Mouse (Mus musculus) fibroblast of lung, adult 2 months (primary cell): ENCODE measurements around the gene Pde7b.

ENCODE experiments used
- DNase-seq: peaks from one replicate; pipeline ENCODE4 v3.0.0-alpha.2; 2011; ENCODE audit warnings: low read depth

The Pde7b gene

DNA sequence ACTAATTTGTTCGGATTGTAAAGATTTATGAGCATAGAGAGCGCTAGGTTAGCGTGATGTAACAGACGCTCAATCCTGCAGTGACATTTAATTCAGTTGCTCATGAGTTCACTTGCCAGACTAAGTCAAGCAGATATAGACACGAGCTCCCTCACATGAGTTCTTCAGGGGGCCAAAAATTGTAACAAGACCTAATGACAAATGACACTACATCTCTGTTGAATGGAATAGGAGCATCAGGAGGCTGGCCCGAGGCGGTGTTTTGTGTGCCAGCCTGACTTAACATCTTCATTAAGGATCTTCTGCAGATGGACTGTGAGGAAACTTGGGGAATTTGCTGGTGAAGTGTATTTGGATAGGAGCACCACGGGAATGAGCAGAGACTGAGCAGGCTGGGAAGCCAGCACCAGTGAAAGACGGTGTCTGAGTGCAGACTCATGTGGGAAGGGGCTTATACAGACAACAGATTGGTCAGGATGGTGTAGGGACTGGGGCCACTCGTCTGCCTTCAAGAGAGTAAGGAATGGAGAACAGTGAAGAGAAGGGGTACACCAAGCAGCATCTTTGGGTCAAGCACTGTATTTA lies 303.5 kb downstream of the Pde7b start:
- no peak for DNase-seq

DNA sequence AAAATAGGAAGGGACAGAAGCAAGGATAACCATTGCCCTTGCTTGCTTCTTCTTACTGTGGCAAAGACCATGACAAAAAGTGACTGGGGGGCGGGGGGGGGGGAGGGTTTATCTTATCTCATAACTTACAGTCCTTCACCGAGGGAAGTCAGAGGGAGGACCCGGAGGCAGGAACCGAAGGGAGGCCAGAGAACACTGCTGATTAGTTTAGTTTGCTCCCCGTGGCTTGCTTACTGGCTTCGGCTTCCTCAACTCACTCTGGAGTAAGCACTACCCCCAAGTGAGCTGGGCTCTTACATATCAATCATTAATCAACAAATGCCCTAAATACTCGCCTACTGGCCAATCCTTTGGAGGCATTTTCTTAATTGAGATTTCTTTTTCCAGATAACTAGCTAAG lies 304.6 kb downstream of the Pde7b start:
- DNase-seq: no peak

DNA sequence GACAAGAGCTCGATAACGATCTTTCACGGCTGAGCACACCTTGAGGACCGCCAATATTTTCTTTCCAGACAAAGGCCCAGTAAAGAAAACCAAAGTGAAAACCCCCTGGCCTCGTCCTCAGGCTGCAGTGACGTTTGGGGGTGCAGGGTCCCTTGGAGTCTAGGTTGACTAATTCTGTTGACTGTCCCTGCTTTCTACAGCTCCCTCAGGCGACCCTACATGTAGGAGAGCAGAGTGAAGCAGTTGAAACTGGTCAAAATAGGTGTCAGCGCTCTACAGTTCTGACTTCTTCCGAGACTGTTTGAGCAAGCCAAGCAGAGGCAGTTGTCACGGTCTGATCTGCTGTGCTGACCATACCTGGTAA lies 306.0 kb downstream of the Pde7b start:
- no peak for DNase-seq

DNA sequence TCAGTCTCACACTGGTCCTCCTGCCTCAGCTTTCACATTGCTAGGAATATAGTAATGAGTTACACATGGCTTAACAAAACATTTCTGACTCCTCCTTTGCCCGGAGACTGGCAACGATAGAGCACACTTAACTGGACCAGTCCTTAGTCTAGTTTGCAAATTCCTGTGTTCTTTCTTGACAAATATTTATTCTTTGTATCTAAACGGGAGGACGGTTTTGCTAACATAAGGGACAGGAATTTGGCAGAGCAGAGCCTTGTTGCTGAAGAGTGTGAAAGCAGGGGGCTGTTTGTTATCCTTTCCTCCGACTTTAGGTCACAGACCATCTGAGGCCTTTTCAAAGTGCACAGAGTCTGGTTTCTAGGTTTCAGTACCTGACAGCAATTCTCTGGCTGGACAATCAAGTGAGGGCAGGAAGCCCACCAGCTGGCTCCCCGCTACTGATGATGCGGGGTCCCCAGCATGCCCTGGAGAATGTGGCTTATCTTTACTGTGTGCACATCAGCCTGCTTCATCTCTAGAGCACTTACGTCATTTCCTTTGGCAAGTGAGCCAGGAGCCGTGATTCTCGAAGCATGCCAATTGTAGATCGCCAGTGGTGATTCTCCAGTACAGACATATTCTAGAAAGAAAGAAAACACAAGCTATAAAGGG lies 306.5 kb downstream of the Pde7b start:
- DNase-seq: no peak

DNA sequence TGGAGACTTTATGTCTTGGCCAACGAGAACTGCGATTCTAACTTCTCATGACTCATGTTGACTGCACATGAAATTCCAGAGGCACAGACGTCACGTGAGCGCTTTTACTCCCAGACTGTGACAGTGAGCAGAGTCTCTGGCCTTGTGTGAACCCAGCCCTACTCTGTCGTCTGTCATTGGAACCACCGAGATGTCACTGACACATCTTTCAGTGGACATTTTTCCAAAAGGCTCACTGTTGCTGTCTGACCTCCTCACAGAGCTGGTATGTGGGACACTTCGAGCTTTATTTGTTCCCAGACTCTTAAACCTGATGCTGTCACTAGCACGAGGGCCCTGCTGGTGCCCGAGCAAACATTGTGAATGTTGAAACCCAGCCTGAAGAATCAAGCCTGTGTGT lies 315.7 kb downstream of the Pde7b start:
- DNase-seq: peak; percentile 45

DNA sequence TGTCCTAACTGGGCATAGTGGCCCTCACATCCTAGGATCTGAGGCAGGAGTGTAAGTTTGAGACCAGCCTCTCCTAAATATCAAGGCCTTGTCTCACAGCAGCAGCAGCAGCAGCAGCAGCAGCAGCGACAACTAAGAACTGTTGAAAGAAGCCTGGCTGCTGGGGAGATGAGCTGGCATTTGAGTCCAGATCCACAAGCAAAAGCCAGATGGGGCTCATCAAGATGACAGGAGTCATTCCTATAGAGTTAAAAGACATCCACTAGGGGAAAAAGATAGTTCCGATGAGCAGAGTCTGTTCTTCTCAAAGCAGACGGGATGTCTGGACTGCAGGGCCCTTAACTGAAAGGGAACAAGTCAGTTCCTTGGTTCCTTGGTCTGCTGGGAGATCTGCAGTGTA lies 316.5 kb downstream of the Pde7b start:
- DNase-seq: no peak

DNA sequence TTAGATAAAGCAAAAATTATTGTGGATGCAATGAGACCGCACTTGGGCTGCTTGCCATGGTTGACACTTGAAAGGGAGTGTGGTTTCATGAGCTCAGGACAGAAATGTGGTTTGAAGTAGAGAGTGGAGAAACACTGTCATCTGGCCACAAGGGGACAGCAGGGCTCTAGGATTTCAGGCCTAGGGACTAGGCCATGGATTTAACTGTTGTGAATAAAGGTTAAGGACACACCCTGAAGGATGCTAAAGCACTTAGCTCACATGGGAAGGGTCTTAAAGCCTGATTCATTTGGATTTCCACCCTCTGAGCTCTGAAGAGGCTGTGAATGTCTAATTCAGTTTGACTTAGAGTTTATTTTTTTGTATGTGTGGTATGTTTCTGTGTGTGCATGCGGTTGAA lies 319.4 kb downstream of the Pde7b start:
- peak; percentile 46 for DNase-seq

DNA sequence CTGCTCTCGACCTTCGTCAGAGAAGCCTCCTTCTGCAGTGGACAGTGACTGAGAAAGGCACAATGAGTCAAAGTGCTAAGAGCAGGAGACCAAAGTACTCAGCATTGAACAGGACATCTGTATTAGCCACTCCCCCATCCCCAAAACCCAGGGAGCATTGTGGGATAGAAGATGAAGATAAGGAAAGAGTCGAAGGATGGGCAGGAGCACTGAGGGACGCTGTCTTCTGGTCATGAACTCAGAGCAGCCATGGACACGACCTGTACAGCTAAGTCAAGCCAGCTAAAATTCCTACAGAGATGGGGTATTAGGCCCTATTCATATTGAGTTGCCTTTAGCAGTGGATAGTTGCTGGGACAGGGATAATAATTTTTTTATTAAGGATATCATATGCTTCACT lies 321.9 kb downstream of the Pde7b start:
- no peak for DNase-seq

DNA sequence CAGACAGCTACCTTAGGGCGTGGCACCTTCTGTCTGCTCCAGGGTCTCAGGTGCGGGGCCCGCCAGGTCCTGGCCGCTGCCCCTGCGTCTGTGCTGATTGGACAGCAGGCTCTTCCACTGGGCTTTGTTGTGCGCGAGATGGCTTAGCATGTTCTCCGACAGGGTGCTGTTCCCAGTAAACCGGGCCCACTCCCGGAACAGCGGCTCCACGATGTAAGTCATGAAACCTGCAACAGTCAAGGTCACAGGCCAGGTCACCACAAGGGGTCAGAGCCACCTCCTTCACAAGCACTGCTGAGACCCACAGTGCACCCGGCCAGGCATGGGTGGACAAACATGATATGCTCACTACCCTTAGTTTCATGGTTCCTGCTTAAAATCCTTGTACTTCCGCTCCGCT lies 324.5 kb downstream of the Pde7b start:
- no peak for DNase-seq

DNA sequence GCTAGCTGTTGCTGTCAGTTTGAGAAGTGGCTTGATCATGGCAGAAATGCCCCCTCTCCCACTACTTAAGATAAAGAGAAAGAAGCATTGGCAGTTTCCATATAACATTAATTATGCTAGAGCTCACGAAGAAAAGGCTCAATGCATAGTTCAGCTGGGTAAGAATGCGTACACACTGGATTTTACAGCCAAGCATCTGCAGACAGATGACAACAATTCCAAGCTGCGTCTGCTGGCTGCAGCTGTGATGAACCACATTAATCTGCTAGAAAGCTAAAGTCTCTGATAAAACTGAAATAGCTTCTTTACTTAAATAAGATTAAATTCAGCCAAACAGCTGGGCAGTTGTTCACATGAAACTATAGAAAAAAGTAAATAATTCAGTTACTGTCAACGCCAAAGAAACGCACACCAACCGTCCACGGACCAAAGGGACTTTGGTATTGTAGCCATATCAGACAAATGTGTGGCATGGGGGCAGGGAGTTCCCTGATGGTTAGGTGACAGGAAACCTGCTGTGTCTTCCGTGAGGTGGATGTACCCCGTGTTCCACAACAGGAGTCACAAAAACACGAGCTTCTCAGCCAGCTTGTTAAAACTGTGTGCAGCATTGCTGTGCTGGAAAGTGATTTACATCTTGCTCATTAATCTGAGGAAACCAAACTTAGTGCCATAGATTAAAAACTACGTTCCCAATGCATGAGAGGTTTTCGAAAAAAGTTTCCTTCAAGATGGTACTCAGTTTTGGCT lies 326.1 kb downstream of the Pde7b start:
- DNase-seq: no peak

DNA sequence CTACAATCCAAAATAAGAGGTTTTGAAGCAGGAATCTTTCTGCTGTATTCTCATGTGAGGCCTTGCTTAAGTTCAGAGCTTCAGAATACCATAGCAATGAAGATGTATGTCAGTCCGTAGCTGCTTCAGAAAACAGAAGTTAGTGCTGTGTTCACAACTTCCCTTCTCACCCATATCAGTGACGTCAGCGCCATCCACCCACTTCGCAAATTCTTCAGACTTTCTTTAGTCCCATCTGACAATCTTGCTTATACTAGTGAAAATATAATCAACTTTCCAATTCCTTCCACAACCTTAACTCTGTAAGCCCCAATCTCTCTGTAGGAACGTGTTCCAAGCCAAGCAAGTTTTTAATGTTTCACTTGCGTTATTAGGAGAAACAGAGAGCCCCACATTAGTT lies 326.7 kb downstream of the Pde7b start:
- DNase-seq: no peak

DNA sequence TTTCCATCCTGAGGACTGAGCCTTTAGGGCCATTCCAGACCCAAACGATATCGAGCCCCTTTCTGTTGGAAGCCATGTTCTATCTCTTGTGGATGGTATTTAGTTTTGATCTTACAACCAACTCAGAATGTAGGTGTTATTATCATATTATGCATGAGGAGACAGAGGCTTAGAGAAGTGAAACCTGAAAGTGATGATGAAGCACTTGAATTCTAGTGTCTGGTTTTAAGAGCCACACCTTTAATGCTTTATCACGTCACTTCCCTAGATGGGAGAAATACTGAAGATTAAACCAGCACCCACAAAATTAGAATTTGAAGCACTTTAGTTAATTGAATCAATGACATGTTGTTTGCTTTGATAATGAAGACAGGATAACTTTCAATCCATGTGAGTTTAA lies 329.1 kb downstream of the Pde7b start:
- DNase-seq: no peak

DNA sequence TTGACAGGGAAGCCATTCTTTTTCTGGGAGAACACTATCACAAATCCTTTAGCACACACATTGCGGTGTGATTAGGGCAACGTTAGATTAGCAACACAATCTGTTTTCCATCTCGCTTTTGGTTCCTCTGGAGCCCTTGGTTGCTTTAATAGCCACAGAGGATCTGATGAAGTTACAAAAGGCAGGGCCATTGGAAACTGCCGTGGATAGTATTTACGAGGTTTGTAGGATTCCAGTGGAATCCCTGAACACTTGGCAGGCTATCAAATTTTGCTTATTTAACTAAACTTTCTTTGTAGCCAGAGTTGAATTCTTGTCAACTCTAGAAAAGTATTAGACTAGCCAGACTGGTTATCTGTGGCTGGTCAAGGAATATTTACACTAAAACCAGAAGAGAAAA lies 330.1 kb downstream of the Pde7b start:
- no peak for DNase-seq

DNA sequence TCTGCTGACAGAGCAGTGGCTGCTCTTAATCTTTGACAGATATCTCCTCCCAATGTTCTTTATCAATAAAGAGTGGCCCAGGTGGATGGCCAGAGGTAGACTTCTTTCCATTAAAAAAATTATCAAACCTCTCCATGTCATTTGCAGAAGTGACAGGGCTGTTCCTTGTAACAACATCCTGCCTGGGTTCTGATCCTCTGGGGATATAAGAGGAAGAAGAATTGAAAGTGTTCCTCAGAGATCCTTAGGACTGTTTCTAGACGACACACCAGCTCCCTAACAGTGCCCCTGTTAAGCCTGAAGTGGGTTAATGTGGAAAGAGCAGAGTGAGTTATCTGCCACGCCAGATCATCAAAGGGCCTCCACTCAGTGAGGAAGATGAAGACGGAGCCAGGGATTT lies 334.3 kb downstream of the Pde7b start:
- no peak for DNase-seq

DNA sequence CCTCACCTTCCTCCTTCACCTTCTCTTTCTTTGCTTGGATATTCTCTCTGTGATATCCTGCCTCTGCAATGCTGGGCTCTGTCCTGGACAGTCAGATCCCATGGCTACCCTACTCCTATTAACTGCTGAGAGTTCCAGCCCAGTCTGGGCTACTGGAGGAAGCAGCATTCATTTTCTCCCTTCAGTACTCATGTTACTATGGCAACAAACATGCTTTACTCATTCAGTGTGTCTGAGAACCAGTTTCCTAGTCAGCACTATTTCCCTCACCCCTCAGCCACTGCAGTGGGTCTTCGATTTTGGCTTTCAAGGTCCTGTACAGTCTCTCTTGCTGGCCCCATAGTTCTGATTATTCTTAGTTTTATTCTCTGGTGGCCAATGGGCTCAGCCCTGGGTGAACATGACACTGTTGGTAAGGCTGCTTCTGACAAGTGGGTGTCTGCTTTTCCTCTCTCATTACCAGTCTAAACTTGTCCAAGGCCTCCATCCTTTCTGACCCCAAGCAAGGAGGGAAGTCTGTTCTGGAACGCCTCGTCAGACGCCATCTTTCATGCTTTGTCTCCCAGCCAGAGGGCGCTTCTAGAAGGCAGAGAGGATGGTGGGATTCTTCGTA lies 342.0 kb downstream of the Pde7b start:
- no peak for DNase-seq

DNA sequence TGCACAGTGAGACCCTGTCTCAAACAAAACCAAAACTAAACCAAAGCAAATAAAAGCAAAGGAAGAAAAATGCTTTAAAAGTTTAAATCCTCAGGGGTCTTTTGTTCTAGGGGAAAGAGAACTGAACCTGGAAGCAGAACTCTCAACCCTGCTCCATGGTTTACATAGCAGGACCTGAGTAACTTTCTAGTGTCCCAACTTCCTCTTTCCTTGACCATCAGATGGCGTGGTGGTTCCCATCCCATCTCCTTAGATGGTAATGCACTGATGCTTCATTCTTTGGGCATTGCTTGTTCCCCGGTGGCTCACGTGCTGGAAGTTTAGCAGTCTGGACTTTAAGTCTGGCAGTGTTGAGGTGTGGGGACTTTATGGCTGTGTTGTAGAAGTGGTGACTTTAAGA lies 343.5 kb downstream of the Pde7b start:
- DNase-seq: no peak

DNA sequence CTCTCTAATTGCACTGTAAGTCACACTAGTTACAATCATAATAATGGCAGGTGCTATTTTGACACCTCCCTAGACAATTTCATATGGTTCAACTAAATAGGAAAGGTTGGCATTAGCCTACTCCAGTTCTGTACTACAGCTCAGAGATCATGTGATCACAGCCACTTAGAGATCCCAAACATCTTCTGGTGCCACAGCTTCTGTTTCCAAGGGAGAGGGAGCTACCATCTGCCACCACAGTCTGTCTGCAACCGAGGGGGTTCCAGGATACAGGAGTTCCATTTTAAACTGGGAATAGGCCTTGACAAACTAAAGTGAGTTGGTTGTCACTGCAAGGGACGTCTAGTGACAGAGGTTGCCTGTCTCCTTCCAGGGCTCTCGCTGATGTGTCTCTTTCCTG lies 344.1 kb downstream of the Pde7b start:
- DNase-seq: no peak

DNA sequence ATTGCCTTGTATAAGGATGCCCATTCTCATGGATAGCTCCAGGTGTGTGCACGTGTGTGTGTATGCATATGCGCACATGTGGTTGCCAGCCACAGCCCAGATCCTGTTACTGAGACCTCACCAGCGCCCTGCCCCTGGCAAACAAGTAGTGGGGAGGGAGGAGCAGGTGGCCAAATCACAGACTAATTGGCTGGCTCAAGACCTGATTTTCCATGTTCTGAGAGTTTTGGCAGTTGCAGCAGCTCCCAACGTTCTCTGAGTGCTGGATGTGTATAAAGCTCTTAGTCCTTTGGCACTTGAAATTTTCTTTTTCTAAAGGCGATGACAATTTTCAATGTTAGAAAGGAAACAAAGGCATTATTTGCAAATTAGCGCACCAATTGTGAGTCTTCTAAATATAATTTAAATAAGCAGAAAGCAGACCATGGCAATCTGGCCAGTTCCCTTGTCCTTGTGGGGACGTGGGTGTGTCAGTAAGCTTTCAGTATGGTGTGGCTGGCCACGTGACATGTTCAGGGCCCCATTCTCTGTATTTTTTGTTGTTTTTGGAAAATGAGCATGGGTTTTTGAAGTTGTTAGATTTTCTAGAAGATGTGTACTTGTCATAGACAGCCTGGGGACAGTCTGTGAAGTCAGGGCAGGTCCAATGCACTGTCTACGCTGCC lies 345.7 kb downstream of the Pde7b start:
- DNase-seq: peak; percentile 26

DNA sequence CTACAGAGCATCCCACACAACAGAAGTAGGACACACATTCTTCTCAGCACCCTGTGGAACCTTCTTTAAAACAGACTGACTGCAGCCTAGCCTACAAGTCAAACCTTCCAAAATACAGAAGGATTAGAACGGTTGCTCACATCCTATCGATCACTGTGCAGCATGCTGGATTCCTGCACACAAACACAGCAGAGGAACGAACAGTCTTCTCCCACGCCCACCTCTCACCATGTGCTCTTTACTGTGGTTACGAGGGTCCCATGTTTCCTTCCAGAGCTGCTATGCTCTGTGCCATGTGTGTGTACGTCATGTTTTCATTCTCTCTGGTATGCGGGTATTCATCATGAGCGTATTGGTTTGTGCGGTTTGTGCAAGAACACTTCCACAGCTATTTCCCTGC lies 347.3 kb downstream of the Pde7b start:
- DNase-seq: no peak

DNA sequence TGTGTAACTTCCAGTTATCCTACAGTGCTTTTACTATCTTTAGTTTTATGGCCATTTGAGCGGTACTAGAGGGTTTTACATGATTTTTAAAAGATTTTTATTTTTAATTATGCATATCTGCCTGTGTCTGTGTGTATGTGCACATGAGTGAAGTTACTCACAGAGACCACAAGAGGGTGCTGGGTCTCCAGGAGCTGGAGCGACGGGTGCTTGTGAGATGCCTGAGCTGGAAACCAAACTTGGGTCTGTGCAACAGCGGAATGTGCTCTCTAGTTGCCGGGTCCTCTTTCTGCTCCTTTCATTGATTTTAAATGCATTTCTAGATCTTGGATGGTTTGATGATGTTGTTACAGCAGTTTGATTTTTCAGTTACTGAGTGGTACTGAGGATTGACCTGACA lies 352.8 kb downstream of the Pde7b start:
- no peak for DNase-seq

DNA sequence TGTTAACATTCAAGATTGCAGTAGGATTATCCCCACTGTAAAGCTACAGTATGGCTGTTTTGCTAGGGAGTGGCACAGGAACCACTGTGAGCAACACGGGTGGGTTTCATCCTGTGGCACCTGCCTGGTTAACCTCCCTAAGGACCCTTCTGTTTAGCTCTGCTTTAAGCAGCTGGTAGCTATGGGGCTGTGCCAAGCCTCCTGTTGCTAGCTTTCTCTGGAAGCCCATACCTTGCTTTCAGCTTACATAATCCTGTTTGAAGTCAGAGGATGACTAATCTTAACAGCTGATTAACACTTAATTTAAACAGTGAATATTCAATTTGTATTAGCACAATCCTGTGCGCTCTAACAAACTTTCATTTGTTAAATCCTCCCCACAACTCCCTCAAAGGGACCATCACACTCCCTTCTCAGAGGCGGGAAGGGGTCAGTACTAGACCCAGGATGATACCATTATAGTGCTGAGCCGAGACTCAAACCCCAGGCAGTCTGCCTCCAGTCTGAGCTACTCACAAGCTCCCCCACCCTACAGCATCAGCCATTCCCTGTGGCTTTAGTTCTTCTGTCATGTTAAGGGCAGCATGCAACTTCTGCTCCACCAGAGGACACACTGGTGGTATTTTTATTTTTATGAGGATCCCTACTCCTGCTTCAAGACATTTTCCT lies 362.3 kb downstream of the Pde7b start:
- no peak for DNase-seq
